Mouse (Mus musculus) brown adipose tissue, adult 24 weeks (tissue): ENCODE data around the gene Cipc. TPM values are rescaled to one million over a fixed set of nuclear protein-coding genes. Genes with fewer than 3 reads are reported as not detected.

Experiments
- H3K27ac ChIP-seq: fragments of 200-500 bp; replicated peaks from 2 replicates; pipeline ENCODE4 v1.5.1; 2012; ENCODE audit warnings: low read depth, mild to moderate bottlenecking, low read length
- H3K4me1 ChIP-seq: fragments of 200-500 bp; 2 replicates; pipeline ENCODE4 v1.6.1; 2012; ENCODE audit warnings: low read length, mixed read lengths; ENCODE audit not compliant: control insufficient read depth, insufficient read depth, insufficient read length
- H3K4me3 ChIP-seq: fragments of 200-500 bp; 2 replicates; pipeline ENCODE4 v1.5.1; 2012; ENCODE audit warnings: low read depth, mild to moderate bottlenecking, low read length, moderate library complexity; ENCODE audit not compliant: insufficient read depth
- polyA plus RNA-seq: library from polyadenylated mRNA; stranded (reverse); fragments of >200 nt; gene quantifications from 2 replicates; pipeline ENCODE4 v1.2.4, GENCODE M21; 2012; ENCODE audit not compliant: missing spikeins, insufficient read depth, insufficient read length

The Cipc gene
- polyA plus RNA-seq, 1 experiment = 16.4 TPM

- H3K4me1 ChIP-seq = peaks cover 6% of the 10 kb centered on the region
- H3K27ac ChIP-seq = no peak overlapping the region
- H3K4me3 ChIP-seq = no peak overlapping the region
Observed at GRCm38 (mm10) chr12:86943421-86943820, 3.4 kb upstream of the Cipc start.

GRCm38 (mm10) chr12:86945126-86945525, 1.7 kb upstream of the Cipc start:
- Histone ChIP-seq H3K4me1 (peaks cover 6% of the 10 kb centered on the region), H3K4me3 (no peak overlapping the region), H3K27ac (peak overlapping the region; percentile 61)

GRCm38 (mm10) chr12:86946301-86946781, 502 bp upstream of the Cipc start:
- peak overlapping the region; percentile 73 for H3K4me3 ChIP-seq
- H3K27ac ChIP-seq = peak overlapping the region; percentile 93

GRCm38 (mm10) chr12:86947681-86948401, 998 bp downstream of the Cipc start:
- H3K4me1 ChIP-seq = peaks cover 6% of the 10 kb centered on the region
- H3K4me3 ChIP-seq = peak overlapping the region; percentile 73
- H3K27ac ChIP-seq = peak overlapping the region; percentile 84

More at GRCm38 (mm10) chr12:86946301-86946781, 502 bp upstream of the Cipc start:
- H3K4me1 ChIP-seq = peaks cover 6% of the 10 kb centered on the region

GRCm38 (mm10) chr12:86948627-86949026, 1.8 kb downstream of the Cipc start:
- Histone ChIP-seq H3K4me3 (no peak overlapping the region), H3K4me1 (peaks cover 6% of the 10 kb centered on the region), H3K27ac (no peak overlapping the region)

- Histone ChIP-seq H3K4me1 (peaks cover 6% of the 10 kb centered on the region), H3K4me3 (no peak overlapping the region), H3K27ac (no peak overlapping the region)
Observed at GRCm38 (mm10) chr12:86949501-86949900, 2.7 kb downstream of the Cipc start.

GRCm38 (mm10) chr12:86950161-86950960, 3.5 kb downstream of the Cipc start:
- H3K27ac ChIP-seq = no peak overlapping the region
- peaks cover 6% of the 10 kb centered on the region for H3K4me1 ChIP-seq
- H3K4me3 ChIP-seq = no peak overlapping the region

- Histone ChIP-seq H3K27ac (no peak overlapping the region), H3K4me1 (peaks cover 6% of the 10 kb centered on the region), H3K4me3 (no peak overlapping the region)
Observed at GRCm38 (mm10) chr12:86950961-86951360, 4.1 kb downstream of the Cipc start.

- no peak overlapping the region for H3K4me3 ChIP-seq
- H3K4me1 ChIP-seq = peaks cover 6% of the 10 kb centered on the region
- no peak overlapping the region for H3K27ac ChIP-seq
Observed at GRCm38 (mm10) chr12:86952331-86952850, 5.5 kb downstream of the Cipc start.

GRCm38 (mm10) chr12:86955894-86956293, 9.1 kb downstream of the Cipc start:
- Histone ChIP-seq H3K27ac (no peak overlapping the region), H3K4me1 (no peaks in the 10 kb centered on the region), H3K4me3 (no peak overlapping the region)

- Histone ChIP-seq H3K27ac (no peak overlapping the region), H3K4me1 (no peaks in the 10 kb centered on the region), H3K4me3 (no peak overlapping the region)
Observed at GRCm38 (mm10) chr12:86958558-86958957, 11.7 kb downstream of the Cipc start.

- H3K4me3 ChIP-seq = no peak overlapping the region
- no peaks in the 10 kb centered on the region for H3K4me1 ChIP-seq
- no peak overlapping the region for H3K27ac ChIP-seq
Observed at GRCm38 (mm10) chr12:86959661-86960060, 12.8 kb downstream of the Cipc start.

- H3K27ac ChIP-seq = no peak overlapping the region
- H3K4me1 ChIP-seq = no peaks in the 10 kb centered on the region
- H3K4me3 ChIP-seq = no peak overlapping the region
Observed at GRCm38 (mm10) chr12:86960138-86960537, 13.3 kb downstream of the Cipc start.

GRCm38 (mm10) chr12:86960791-86961335, 14.0 kb downstream of the Cipc start:
- Histone ChIP-seq H3K27ac (no peak overlapping the region), H3K4me1 (no peaks in the 10 kb centered on the region), H3K4me3 (no peak overlapping the region)
